Mouse (Mus musculus): ENCODE data around the gene Sycp2l. TPM values are rescaled to one million over a fixed set of nuclear protein-coding genes. Genes with fewer than 3 reads are reported as not detected.

Sycp2l gene
- total RNA-seq, 1 experiment: 2.0 TPM

DNA sequence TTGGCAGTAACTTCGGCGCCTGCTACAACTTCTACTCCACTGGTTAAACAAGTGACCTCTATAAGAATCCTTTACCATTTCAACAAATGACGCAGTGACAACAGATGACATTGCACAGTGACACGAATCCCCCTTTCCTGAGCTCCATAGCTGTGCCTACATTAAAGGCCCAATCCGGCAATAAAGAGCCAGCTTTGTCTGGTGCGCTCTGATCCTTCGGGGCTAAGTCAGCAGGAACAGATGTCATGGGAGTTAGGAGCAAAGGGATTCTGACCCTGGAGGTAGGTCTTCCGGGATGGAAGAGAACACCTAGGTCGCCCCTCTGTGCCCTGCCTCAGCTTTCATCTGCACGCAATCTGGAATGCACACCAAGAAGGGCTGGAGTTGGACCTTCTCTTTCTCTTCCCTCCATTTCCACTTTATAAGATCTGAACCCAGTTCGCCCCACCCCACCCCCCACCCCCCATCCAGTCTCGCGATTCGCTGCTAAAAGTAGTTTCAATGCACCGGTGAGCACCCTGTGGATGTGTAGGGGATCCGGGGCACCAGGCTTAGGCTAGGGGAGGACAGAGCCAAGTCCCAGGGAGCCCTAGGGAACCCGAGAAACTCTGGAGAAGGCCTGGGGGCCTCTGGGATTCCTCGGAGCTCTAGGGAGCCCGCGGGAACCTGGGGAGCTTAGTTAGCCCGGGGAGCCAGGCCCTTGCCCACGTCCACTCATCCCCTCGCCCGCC lies 35.3 kb upstream of the Sycp2l start:
- H3K9ac ChIP-seq (ENCODE audit: insufficient read depth, low read depth, low read length, poor library complexity, severe bottlenecking): peak overlapping the region; percentile 75
- DNase-seq (ENCODE audit: low read depth, low spot score): no peak
- in situ Hi-C loops (cut with MboI; ENCODE audit: low sequenced_read_pairs in 2 of 2, unreplicated experiment in 2 of 2): loop anchor here in 1 of 2 experiments (25.0 kb wide), 1 partner anchor 158 kb away; the partner anchor contains the start of gene Smim13
- no peaks in the 10 kb centered on the region for H3K36me3 ChIP-seq (ENCODE audit: control insufficient read depth, insufficient read depth, low read length, poor library complexity, severe bottlenecking)
- H3K27ac ChIP-seq (ENCODE audit: insufficient read depth, low read depth, low read length, poor library complexity, severe bottlenecking): no peak overlapping the region
- H3K9me3 ChIP-seq (ENCODE audit: control insufficient read depth, insufficient read depth, low read depth, low read length): no peaks in the 10 kb centered on the region
- peak overlapping the region; percentile 64 to 74 for H3K4me3 ChIP-seq (ENCODE audit: insufficient read depth in 1 of 2, low read depth in 1 of 2, low read length in 2 of 2, poor library complexity in 1 of 2, severe bottlenecking in 1 of 2)
- no peak for TF ChIP-seq MAFK (IDR thresholded peaks at IDR 0.05; ENCODE audit: insufficient read depth, low read depth, low read length)
- TF ChIP-seq CHD2 (IDR thresholded peaks at IDR 0.05; ENCODE audit: low read depth, low read length): peak; percentile 48; the same call in 1 of the 2 replicates
- 0 out of 4 replicates have a peak, but pooled peaks cover 0 to 5% of the 10 kb centered on the region in 2 experiments for H3K4me1 ChIP-seq (ENCODE audit: control insufficient read depth in 2 of 2, insufficient read depth in 2 of 2, low read length in 2 of 2, poor library complexity in 1 of 2)

DNA sequence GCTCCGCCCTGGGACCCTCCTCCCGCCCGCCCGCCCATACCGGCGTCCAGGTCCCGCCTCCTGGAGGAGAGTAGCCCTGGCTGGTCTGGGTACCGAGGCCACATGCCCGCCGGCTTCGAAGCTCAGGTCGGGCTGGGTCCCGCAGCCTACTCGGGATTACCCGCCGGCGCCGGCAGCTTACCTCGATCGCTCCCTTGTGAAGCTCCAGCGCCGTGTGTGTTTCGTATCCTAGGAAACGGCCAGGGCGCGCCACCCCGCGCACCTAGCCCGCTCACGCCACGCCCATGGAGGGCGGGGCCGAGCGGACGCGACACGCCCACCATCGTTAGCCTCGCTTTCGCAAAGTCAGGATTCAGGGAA lies 34.7 kb upstream of the Sycp2l start, which contains the start of gene Mak:
Mak (minus strand) TSS at position 286 of the 360 bp plus-strand sequence.
- DNase-seq (ENCODE audit: low read depth, low spot score): peak; percentile 76
- in situ Hi-C loops (cut with MboI; ENCODE audit: low sequenced_read_pairs in 2 of 2, unreplicated experiment in 2 of 2): loop anchor here in 1 of 2 experiments (25.0 kb wide), 1 partner anchor 158 kb away; the partner anchor contains the start of gene Smim13
- H3K4me1 ChIP-seq (ENCODE audit: control insufficient read depth in 2 of 2, insufficient read depth in 2 of 2, low read length in 2 of 2, poor library complexity in 1 of 2): 0 out of 4 replicates have a peak, but pooled peaks cover 0 to 5% of the 10 kb centered on the region in 2 experiments
- peak within 1 kb of the TSS; percentile 75 for H3K9ac ChIP-seq (ENCODE audit: insufficient read depth, low read depth, low read length, poor library complexity, severe bottlenecking)
- H3K36me3 ChIP-seq (ENCODE audit: control insufficient read depth, insufficient read depth, low read length, poor library complexity, severe bottlenecking): no peaks in the 10 kb centered on the region
- no peak for TF ChIP-seq ZC3H11A (IDR thresholded peaks at IDR 0.05; ENCODE audit: borderline replicate concordance, low read depth, low read length)
- TF ChIP-seq ZNF384 (IDR thresholded peaks at IDR 0.05; ENCODE audit: low read depth, low read length): no peak
- no peak for TF ChIP-seq HCFC1 (IDR thresholded peaks at IDR 0.05; ENCODE audit: borderline replicate concordance, insufficient read depth, low read length)
- TF ChIP-seq MAFK (IDR thresholded peaks at IDR 0.05; ENCODE audit: insufficient read depth, low read depth, low read length): no peak
- no peak for TF ChIP-seq CHD2 (IDR thresholded peaks at IDR 0.05; ENCODE audit: low read depth, low read length)
- H3K27ac ChIP-seq (ENCODE audit: insufficient read depth, low read depth, low read length, poor library complexity, severe bottlenecking): no peak within 1 kb of the TSS
- peak within 1 kb of the TSS; percentile 64 to 74 for H3K4me3 ChIP-seq (ENCODE audit: insufficient read depth in 1 of 2, low read depth in 1 of 2, low read length in 2 of 2, poor library complexity in 1 of 2, severe bottlenecking in 1 of 2)
- H3K9me3 ChIP-seq (ENCODE audit: control insufficient read depth, insufficient read depth, low read depth, low read length): no peaks in the 10 kb centered on the region

DNA sequence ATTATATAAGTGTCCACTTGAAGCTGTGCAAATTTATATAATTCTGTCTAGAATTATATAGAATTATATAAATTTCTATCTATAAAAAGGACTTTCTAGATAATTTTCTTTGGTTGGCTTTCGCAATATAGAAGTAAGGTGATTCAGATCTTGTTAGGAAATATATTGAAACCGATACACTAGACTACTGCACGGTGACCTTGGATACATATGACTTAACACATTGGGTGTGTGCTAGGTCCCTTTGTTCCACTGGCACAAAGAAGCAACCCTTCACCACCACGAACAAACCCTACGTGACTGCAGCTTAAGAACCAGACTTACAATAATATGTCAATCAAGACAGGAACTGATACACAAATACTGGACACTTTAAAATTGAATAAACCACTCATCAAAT lies 34.2 kb upstream of the Sycp2l start:
- Histone ChIP-seq H3K4me1 (ENCODE audit: control insufficient read depth in 2 of 2, insufficient read depth in 2 of 2, low read length in 2 of 2, poor library complexity in 1 of 2) (0 out of 4 replicates have a peak, but pooled peaks cover 0 to 5% of the 10 kb centered on the region in 2 experiments), H3K4me3 (ENCODE audit: insufficient read depth in 1 of 2, low read depth in 1 of 2, low read length in 2 of 2, poor library complexity in 1 of 2, severe bottlenecking in 1 of 2) (no peak overlapping the region), H3K27ac (ENCODE audit: insufficient read depth, low read depth, low read length, poor library complexity, severe bottlenecking) (no peak overlapping the region), H3K36me3 (ENCODE audit: control insufficient read depth, insufficient read depth, low read length, poor library complexity, severe bottlenecking) (no peaks in the 10 kb centered on the region), H3K9ac (ENCODE audit: insufficient read depth, low read depth, low read length, poor library complexity, severe bottlenecking) (no peak overlapping the region), H3K9me3 (ENCODE audit: control insufficient read depth, insufficient read depth, low read depth, low read length) (no peaks in the 10 kb centered on the region)
- TF ChIP-seq ZC3H11A (IDR thresholded peaks at IDR 0.05; ENCODE audit: borderline replicate concordance, low read depth, low read length) (no peak), CHD2 (IDR thresholded peaks at IDR 0.05; ENCODE audit: low read depth, low read length) (no peak), MAFK (IDR thresholded peaks at IDR 0.05; ENCODE audit: insufficient read depth, low read depth, low read length) (no peak), HCFC1 (IDR thresholded peaks at IDR 0.05; ENCODE audit: borderline replicate concordance, insufficient read depth, low read length) (no peak)
- DNase-seq (ENCODE audit: low read depth, low spot score): no peak
- in situ Hi-C loops (cut with MboI; ENCODE audit: low sequenced_read_pairs in 2 of 2, unreplicated experiment in 2 of 2): loop anchor here in 1 of 2 experiments (25.0 kb wide), 1 partner anchor 157 kb away; the partner anchor contains the start of gene Smim13

DNA sequence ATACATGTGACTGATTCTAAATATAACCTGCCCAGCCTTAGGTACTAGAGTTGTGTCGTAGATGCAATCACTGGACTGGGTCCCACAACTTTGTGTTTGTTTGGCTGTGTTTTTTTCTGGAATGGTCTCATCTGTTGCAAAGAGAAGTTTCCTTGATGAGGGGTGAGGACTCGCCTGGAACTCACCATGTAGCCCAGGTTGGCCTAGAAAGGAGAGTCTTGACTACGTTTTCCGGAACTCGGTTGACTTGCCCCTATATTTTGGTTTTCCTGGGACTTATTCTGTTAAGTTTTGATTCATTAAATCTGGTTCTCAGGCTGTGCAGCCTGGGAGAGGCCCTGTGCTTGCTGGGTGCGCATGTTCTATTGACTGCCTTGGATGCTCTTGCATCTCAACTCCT lies 33.4 kb upstream of the Sycp2l start:
- H3K4me1 ChIP-seq (ENCODE audit: control insufficient read depth in 2 of 2, insufficient read depth in 2 of 2, low read length in 2 of 2, poor library complexity in 1 of 2): 0 out of 4 replicates have a peak, but pooled peaks cover 0 to 5% of the 10 kb centered on the region in 2 experiments
- H3K36me3 ChIP-seq (ENCODE audit: control insufficient read depth, insufficient read depth, low read length, poor library complexity, severe bottlenecking): no peaks in the 10 kb centered on the region
- no peak overlapping the region for H3K9ac ChIP-seq (ENCODE audit: insufficient read depth, low read depth, low read length, poor library complexity, severe bottlenecking)
- in situ Hi-C loops (cut with MboI; ENCODE audit: low sequenced_read_pairs in 2 of 2, unreplicated experiment in 2 of 2): loop anchor here in 1 of 2 experiments (25.0 kb wide), 1 partner anchor 157 kb away; the partner anchor contains the start of gene Smim13
- no peak overlapping the region for H3K27ac ChIP-seq (ENCODE audit: insufficient read depth, low read depth, low read length, poor library complexity, severe bottlenecking)
- H3K9me3 ChIP-seq (ENCODE audit: control insufficient read depth, insufficient read depth, low read depth, low read length): no peaks in the 10 kb centered on the region
- DNase-seq (ENCODE audit: low read depth, low spot score): no peak
- no peak for TF ChIP-seq ZNF384 (IDR thresholded peaks at IDR 0.05; ENCODE audit: low read depth, low read length)
- no peak overlapping the region for H3K4me3 ChIP-seq (ENCODE audit: insufficient read depth in 1 of 2, low read depth in 1 of 2, low read length in 2 of 2, poor library complexity in 1 of 2, severe bottlenecking in 1 of 2)

Measured in ES-E14 (cell line).